Mouse (Mus musculus) E14TG2a.4 (cell line): ENCODE results near the gene Cpm.

Experiments
- CTCF ChIP-seq: conservative IDR thresholded peaks from 2 replicates; pipeline ENCODE4 v1.5.1; 2014; ENCODE audit warnings: low read length
- POU5F1 ChIP-seq: IDR thresholded peaks from 2 replicates; pipeline ENCODE4 v1.6.1; 2014; ENCODE audit warnings: low read length, borderline replicate concordance

DNA sequence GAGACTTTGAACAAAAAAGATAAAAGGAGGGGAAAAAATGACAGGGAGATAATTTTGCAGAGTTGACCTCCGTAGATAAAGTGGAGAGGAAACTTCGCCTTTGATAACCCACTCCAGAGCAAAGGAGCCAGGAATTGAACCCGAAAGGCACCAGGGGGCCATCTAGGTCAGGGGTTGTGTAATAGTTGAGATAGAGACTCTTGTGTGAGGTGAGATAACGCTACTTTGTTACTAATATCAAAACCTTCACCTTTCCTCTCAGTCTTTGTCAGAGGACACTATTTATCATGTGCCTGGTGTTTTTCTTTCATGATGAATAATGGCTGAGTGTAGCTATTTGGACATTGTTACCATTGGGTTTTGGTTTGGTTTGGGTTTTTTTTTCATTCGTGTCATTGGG lies 49.1 kb downstream of the Cpm start:
- no peak for TF ChIP-seq CTCF
- TF ChIP-seq POU5F1 = no peak
